In genomic region chr17:32396266-32396665, GRCm38 (mm10) we compare ENCODE assay signal across 10 mouse cellular contexts. TPM values are rescaled to one million over a fixed set of nuclear protein-coding genes. Genes with fewer than 3 reads are reported as not detected.
DNase-seq lines count a peak whose midpoint lies in the region; ATAC-seq and TF ChIP-seq lines count a peak whose summit lies in the region.
"Had no signal": no experiment of that assay in that cellular context is flagged by ENCODE, and none has a peak within 500 bp of the region (broad histone marks: within the 10 kb centered on the region; RNA-seq: fewer than 3 reads in every experiment).

No protein-coding gene starts in this region.

- no peak for ATAC-seq in liver, embryonic 11.5 days (replicated peaks; ENCODE audit: low FRiP score)
- no peak for ATAC-seq in forebrain, embryonic 13.5 days
- ATAC-seq in limb, embryonic 12.5 days (ENCODE audit: insufficient number of reproducible peaks, insufficient read depth, low FRiP score, low TSS enrichment, low read depth), result no peak
- ATAC-seq in megakaryocyte progenitor cell, adult 5-6 weeks (replicated peaks; ENCODE audit: poor library complexity), result no peak
- ATAC-seq: Patski had no signal

- H3K9ac ChIP-seq in liver, embryonic 11.5 days (ENCODE audit: low read depth, low read length), result no peak overlapping the region
- no peak overlapping the region for H3K9ac ChIP-seq in forebrain, embryonic 13.5 days
- no peak overlapping the region for H3K9ac ChIP-seq in limb, embryonic 12.5 days (replicated peaks)

- no peaks in the 10 kb centered on the region for H3K36me3 ChIP-seq in liver, embryonic 11.5 days (ENCODE audit: control insufficient read depth, insufficient read depth, low read length)
- no peaks in the 10 kb centered on the region for H3K36me3 ChIP-seq in forebrain, embryonic 13.5 days (ENCODE audit: poor library complexity, severe bottlenecking)
- no peaks in the 10 kb centered on the region for H3K36me3 ChIP-seq in limb, embryonic 12.5 days
- H3K36me3 ChIP-seq in small intestine, adult 2 months (ENCODE audit: control insufficient read depth, insufficient read depth, low read length), result no peaks in the 10 kb centered on the region

- H3K9me3 ChIP-seq in liver, embryonic 11.5 days (ENCODE audit: control insufficient read depth, low read length), result no peaks in the 10 kb centered on the region
- no peaks in the 10 kb centered on the region for H3K9me3 ChIP-seq in forebrain, embryonic 13.5 days (replicated peaks)
- H3K9me3 ChIP-seq in limb, embryonic 12.5 days, result no peaks in the 10 kb centered on the region

- H3K4me1 ChIP-seq in liver, embryonic 11.5 days (replicated peaks; ENCODE audit: control insufficient read depth, insufficient read depth, low read length), result no peaks in the 10 kb centered on the region; the same call in 1 of the 2 replicates
- H3K4me1 ChIP-seq in forebrain, embryonic 13.5 days, result peaks cover 5% of the 10 kb centered on the region
- H3K4me1 ChIP-seq in limb, embryonic 12.5 days (replicated peaks), result peaks cover 11% of the 10 kb centered on the region
- H3K4me1 ChIP-seq in small intestine, adult 2 months (ENCODE audit: control insufficient read depth, insufficient read depth, insufficient read length, low read length), result peaks cover under 1% of the 10 kb centered on the region; the same call in 1 of the 2 replicates

- TF ChIP-seq CTCF in small intestine, adult 2 months (IDR thresholded peaks at IDR 0.05; ENCODE audit: extremely low read depth, insufficient read length, insufficient replicate concordance, low read depth, low read length), result no peak

- peak overlapping the region; percentile 20 for H3K4me3 ChIP-seq in liver, embryonic 11.5 days (ENCODE audit: low read depth, low read length)
- H3K4me3 ChIP-seq in forebrain, embryonic 13.5 days, result peak overlapping the region; percentile 8; the same call in 1 of the 2 replicates
- H3K4me3 ChIP-seq in limb, embryonic 12.5 days (replicated peaks), result peak overlapping the region; percentile 31
- peak overlapping the region; percentile 24; the same call in 1 of the 2 replicates for H3K4me3 ChIP-seq in small intestine, adult 2 months (ENCODE audit: low read depth, low read length)

- no peak for TF ChIP-seq POLR2A in small intestine, adult 2 months (IDR thresholded peaks at IDR 0.05; ENCODE audit: low read depth, low read length)

- peaks cover 46% of the 10 kb centered on the region for H3K27me3 ChIP-seq in liver, embryonic 11.5 days (replicated peaks; ENCODE audit: control insufficient read depth, insufficient read depth, low read length)
- H3K27me3 ChIP-seq in forebrain, embryonic 13.5 days, result peaks cover 89% of the 10 kb centered on the region
- H3K27me3 ChIP-seq in limb, embryonic 12.5 days, result peaks cover 95% of the 10 kb centered on the region
- H3K27me3 ChIP-seq in small intestine, adult 2 months (ENCODE audit: control insufficient read depth, insufficient read depth, low read length), result peaks cover 23% of the 10 kb centered on the region

- intact Hi-C loops in gastrocnemius, postnatal 36 days (cut with DNase I), result no loop called here

- H3K4me2 ChIP-seq in liver, embryonic 11.5 days, result peak overlapping the region; percentile 54
- peak overlapping the region; percentile 32 for H3K4me2 ChIP-seq in forebrain, embryonic 13.5 days
- H3K4me2 ChIP-seq in limb, embryonic 12.5 days, result peak overlapping the region; percentile 52

- no peak overlapping the region for H3K27ac ChIP-seq in liver, embryonic 11.5 days (ENCODE audit: low read depth, low read length)
- no peak overlapping the region for H3K27ac ChIP-seq in forebrain, embryonic 13.5 days
- H3K27ac ChIP-seq in limb, embryonic 12.5 days, result no peak overlapping the region
- no peak overlapping the region for H3K27ac ChIP-seq in small intestine, adult 2 months (ENCODE audit: insufficient read depth, low read depth, low read length)

- DNase-seq in liver, embryonic 11.5 days (ENCODE audit: low spot score), result no peak
- no peak for DNase-seq in liver
- DNase-seq in urinary bladder, postnatal 25 days (ENCODE audit: low spot score), result no peak
- DNase-seq in gastrocnemius, postnatal 36 days, result no peak
- DNase-seq: cerebellum, adult 9-11 months had no signal

- 36% methylated on average over 37 of the region's 37 CpGs for WGBS in liver, embryonic 11.5 days
- 3% methylated on average over 31 of the region's 37 CpGs for WGBS in forebrain, embryonic 13.5 days
- WGBS in limb, embryonic 12.5 days, result 3% methylated on average over 37 of the region's 37 CpGs
- WGBS in small intestine, adult 2 months, result 19% methylated on average over 37 of the region's 37 CpGs

RNA-seq across cellular contexts. Expression of gene Wiz, which starts 7.0 kb away (rescaled TPM):
- 25.7 and 26.4 TPM in 2 replicates for polyA plus RNA-seq in liver, embryonic 11.5 days (2014; fragmentation: Nextera tagmentation; extraction: Ambion mirVana)
- 26.6 and 27.7 TPM in 2 replicates for polyA plus RNA-seq in forebrain, embryonic 13.5 days (2015; fragmentation: Nextera tagmentation; extraction: Ambion mirVana)
- 30.0 and 37.3 TPM in 2 replicates for polyA plus RNA-seq in limb, embryonic 12.5 days (2016; fragmentation: Nextera tagmentation; extraction: Ambion mirVana)
- polyA plus RNA-seq in small intestine, adult 2 months (2012; rRNA removed), result 15.5 and 26.1 TPM in 2 replicates
- total RNA-seq in gastrocnemius, postnatal 36 days (2021), result 10 to 100 TPM; 11.2 to 11.6 TPM
- total RNA-seq in megakaryocyte progenitor cell, adult 5-6 weeks (2015), result 31.1 and 35.7 TPM in 2 replicates
- total RNA-seq in megakaryocyte progenitor cell, adult 5-6 weeks (2017), result 4.0 and 5.1 TPM in 2 replicates

RNA-seq across cellular contexts. Expression of gene Rasal3, which starts 7.1 kb away (rescaled TPM):
- polyA plus RNA-seq in liver, embryonic 11.5 days (2014; fragmentation: Nextera tagmentation; extraction: Ambion mirVana), result 7.5 and 8.7 TPM in 2 replicates
- polyA plus RNA-seq in forebrain, embryonic 13.5 days (2015; fragmentation: Nextera tagmentation; extraction: Ambion mirVana), result 0.26 and 0.32 TPM in 2 replicates
- 0.87 and 1.1 TPM in 2 replicates for polyA plus RNA-seq in limb, embryonic 12.5 days (2016; fragmentation: Nextera tagmentation; extraction: Ambion mirVana)
- polyA plus RNA-seq in small intestine, adult 2 months (2012; rRNA removed), result 10.3 and 16.0 TPM in 2 replicates
- 1 to 10 TPM in 1 of 2 experiments, under 1 TPM in 1; 0.76 to 2.0 TPM for total RNA-seq in gastrocnemius, postnatal 36 days (2021)
- total RNA-seq in megakaryocyte progenitor cell, adult 5-6 weeks (2015), result 48.0 and 53.2 TPM in 2 replicates
- 21.5 and 26.3 TPM in 2 replicates for total RNA-seq in megakaryocyte progenitor cell, adult 5-6 weeks (2017)
- polyA plus RNA-seq: Patski had no signal

RNA-seq across cellular contexts. Expression of gene Pglyrp2, which starts 27.7 kb away (rescaled TPM):
- 1.8 and 2.2 TPM in 2 replicates for polyA plus RNA-seq in liver, embryonic 11.5 days (2014; fragmentation: Nextera tagmentation; extraction: Ambion mirVana)
- polyA plus RNA-seq in forebrain, embryonic 13.5 days (2015; fragmentation: Nextera tagmentation; extraction: Ambion mirVana), result not detected in 2 replicates
- not detected in 2 replicates for polyA plus RNA-seq in limb, embryonic 12.5 days (2016; fragmentation: Nextera tagmentation; extraction: Ambion mirVana)
- 4.7 and 8.0 TPM in 2 replicates for polyA plus RNA-seq in small intestine, adult 2 months (2012; rRNA removed)
- total RNA-seq in gastrocnemius, postnatal 36 days (2021), result under 1 TPM in 1 of 2 experiments, not detected in 1; 0.08 TPM
- total RNA-seq in megakaryocyte progenitor cell, adult 5-6 weeks (2015), result 0.59 and 2.5 TPM in 2 replicates
- 0.75 and 2.2 TPM in 2 replicates for total RNA-seq in megakaryocyte progenitor cell, adult 5-6 weeks (2017)
- polyA plus RNA-seq: Patski had no signal

RNA-seq across cellular contexts. Expression of gene Akap8l, which starts 45.9 kb away (rescaled TPM):
- 61.4 and 74.3 TPM in 2 replicates for polyA plus RNA-seq in liver, embryonic 11.5 days (2014; fragmentation: Nextera tagmentation; extraction: Ambion mirVana)
- 113 and 119 TPM in 2 replicates for polyA plus RNA-seq in forebrain, embryonic 13.5 days (2015; fragmentation: Nextera tagmentation; extraction: Ambion mirVana)
- polyA plus RNA-seq in limb, embryonic 12.5 days (2016; fragmentation: Nextera tagmentation; extraction: Ambion mirVana), result 112 and 120 TPM in 2 replicates
- 42.3 and 83.7 TPM in 2 replicates for polyA plus RNA-seq in small intestine, adult 2 months (2012; rRNA removed)
- 10 to 100 TPM; 24.9 to 30.0 TPM for total RNA-seq in gastrocnemius, postnatal 36 days (2021)
- total RNA-seq in megakaryocyte progenitor cell, adult 5-6 weeks (2015), result 50.1 and 53.2 TPM in 2 replicates
- 55.8 and 59.4 TPM in 2 replicates for total RNA-seq in megakaryocyte progenitor cell, adult 5-6 weeks (2017)

RNA-seq across cellular contexts. Expression of gene Cyp4f39, which starts 56.3 kb away (rescaled TPM):
- 0.15 and 0.27 TPM in 2 replicates for polyA plus RNA-seq in liver, embryonic 11.5 days (2014; fragmentation: Nextera tagmentation; extraction: Ambion mirVana)
- 0.17 and 0.35 TPM in 2 replicates for polyA plus RNA-seq in forebrain, embryonic 13.5 days (2015; fragmentation: Nextera tagmentation; extraction: Ambion mirVana)
- polyA plus RNA-seq in limb, embryonic 12.5 days (2016; fragmentation: Nextera tagmentation; extraction: Ambion mirVana), result not detected in 2 replicates
- 0.65 and 1.0 TPM in 2 replicates for polyA plus RNA-seq in small intestine, adult 2 months (2012; rRNA removed)
- total RNA-seq in gastrocnemius, postnatal 36 days (2021), result 1 to 10 TPM in 1 of 2 experiments, under 1 TPM in 1; 0.72 to 1.5 TPM
- 0.17 TPM in 1 of 2 replicates, not detected in the other for total RNA-seq in megakaryocyte progenitor cell, adult 5-6 weeks (2015)
- 0.42 and 0.81 TPM in 2 replicates for total RNA-seq in megakaryocyte progenitor cell, adult 5-6 weeks (2017)
- polyA plus RNA-seq: Patski had no signal
